Mouse (Mus musculus) megakaryocyte, embryonic 14.5 days (primary cell): ENCODE measurements around the gene Naa15. TPM values are rescaled to one million over a fixed set of nuclear protein-coding genes. Genes with fewer than 3 reads are reported as not detected.
A peak's percentile ranks its signal among the peaks of the same experiment; 100 is the strongest.

Experiments used
- H3K27me3 ChIP-seq: replicated peaks from 2 replicates; pipeline ENCODE3; 2012; ENCODE audit warnings: inconsistent platforms
- H3K36me3 ChIP-seq: replicated peaks from 2 replicates; pipeline ENCODE3; 2012; ENCODE audit warnings: low read length, inconsistent platforms, mixed read lengths
- H3K4me1 ChIP-seq: 2 replicates; pipeline ENCODE4 v1.6.1; 2012; ENCODE audit warnings: inconsistent platforms
- H3K4me3 ChIP-seq: replicated peaks from 2 replicates; pipeline ENCODE3; 2012; ENCODE audit warnings: moderate library complexity, mild to moderate bottlenecking, inconsistent platforms
- H3K9me3 ChIP-seq: 2 replicates; pipeline ENCODE4 v1.6.1; 2012; ENCODE audit warnings: inconsistent platforms
- FLI1 ChIP-seq: IDR thresholded peaks from 2 replicates; pipeline ENCODE4 v1.6.1; 2012; ENCODE audit warnings: low read length, inconsistent platforms, mixed read lengths
- GATA1 ChIP-seq: IDR thresholded peaks from 3 replicates; pipeline ENCODE4 v1.6.1; 2012; ENCODE audit warnings: mixed read lengths, low read length, inconsistent platforms, borderline replicate concordance
- polyA plus RNA-seq: library from polyadenylated mRNA; stranded (reverse); fragments of >175 nt; gene quantifications from 2 replicates; pipeline ENCODE4 v1.2.3, GENCODE M21; 2012; ENCODE audit warnings: low replicate concordance; ENCODE audit not compliant: insufficient read depth

Gene Naa15
- polyA plus RNA-seq, 1 experiment = 10.5 TPM

- TF ChIP-seq GATA1 = no peak
- TF ChIP-seq FLI1 = no peak
- no peaks in the 10 kb centered on the region for H3K36me3 ChIP-seq
- H3K4me3 ChIP-seq = no peak overlapping the region
- no peaks in the 10 kb centered on the region for H3K9me3 ChIP-seq
- H3K27me3 ChIP-seq = peaks cover 17% of the 10 kb centered on the region
- H3K4me1 ChIP-seq = peaks cover 4% of the 10 kb centered on the region
Measured at GRCm38 (mm10) chr3:51505465-51505864, 90.5 kb downstream of the Naa15 start.

DNA sequence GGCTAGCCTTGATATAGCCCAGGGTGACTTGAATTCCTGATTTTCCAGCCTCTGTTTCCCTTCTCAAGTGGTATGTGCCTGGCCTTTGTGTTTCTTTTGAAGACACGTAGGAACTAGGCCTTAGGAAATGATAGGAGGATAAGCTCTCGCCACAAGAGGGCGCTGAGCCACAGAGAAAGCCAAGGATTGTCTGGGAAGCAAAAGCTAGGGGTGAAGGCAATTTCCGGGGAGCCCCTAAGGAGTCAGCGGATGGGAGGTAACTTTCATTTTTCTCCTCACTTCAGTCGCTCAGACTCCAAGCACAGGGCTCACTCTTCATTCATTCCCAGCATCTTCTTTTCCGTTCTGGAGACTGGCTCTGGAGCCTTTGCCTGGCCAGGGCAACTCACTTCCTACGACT is 96.0 kb downstream of the Naa15 start:
- no peaks in the 10 kb centered on the region for H3K9me3 ChIP-seq
- peaks cover 17% of the 10 kb centered on the region for H3K36me3 ChIP-seq
- H3K27me3 ChIP-seq = peaks cover 5% of the 10 kb centered on the region
- TF ChIP-seq GATA1 = no peak
- TF ChIP-seq FLI1 = no peak
- H3K4me1 ChIP-seq = peaks cover 26% of the 10 kb centered on the region
- peak overlapping the region; percentile 87 for H3K4me3 ChIP-seq

DNA sequence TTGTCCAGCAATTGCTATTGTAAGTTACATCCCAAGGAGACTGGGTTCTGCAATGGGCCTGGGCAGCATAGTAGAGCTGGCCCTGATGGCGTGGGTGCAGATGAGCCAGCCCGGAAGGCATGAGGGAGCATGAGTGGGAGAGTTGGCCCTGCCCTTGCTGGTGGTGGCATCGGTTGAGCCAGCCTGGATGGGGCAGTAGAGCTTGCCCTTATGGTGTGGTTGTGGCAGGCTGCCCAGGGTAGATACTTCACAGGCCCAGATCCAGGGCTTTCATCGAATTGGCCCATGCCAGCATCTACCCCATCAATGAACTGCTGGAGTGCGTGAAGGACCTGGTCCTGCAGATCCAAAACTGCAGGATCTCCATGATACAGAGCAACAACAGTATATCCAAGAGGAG is 97.0 kb downstream of the Naa15 start:
- peaks cover 26% of the 10 kb centered on the region for H3K4me1 ChIP-seq
- H3K4me3 ChIP-seq = no peak overlapping the region
- no peak for TF ChIP-seq GATA1
- TF ChIP-seq FLI1 = no peak
- no peaks in the 10 kb centered on the region for H3K9me3 ChIP-seq
- peaks cover 3% of the 10 kb centered on the region for H3K27me3 ChIP-seq
- peaks cover 25% of the 10 kb centered on the region for H3K36me3 ChIP-seq

GRCm38 (mm10) chr3:51517467-51517866 is 102.5 kb downstream of the Naa15 start:
- peaks cover 46% of the 10 kb centered on the region for H3K4me1 ChIP-seq
- H3K36me3 ChIP-seq = peaks cover 70% of the 10 kb centered on the region
- H3K4me3 ChIP-seq = no peak overlapping the region
- no peaks in the 10 kb centered on the region for H3K9me3 ChIP-seq
- no peak for TF ChIP-seq GATA1
- TF ChIP-seq FLI1 = no peak
- H3K27me3 ChIP-seq = no peaks in the 10 kb centered on the region

DNA sequence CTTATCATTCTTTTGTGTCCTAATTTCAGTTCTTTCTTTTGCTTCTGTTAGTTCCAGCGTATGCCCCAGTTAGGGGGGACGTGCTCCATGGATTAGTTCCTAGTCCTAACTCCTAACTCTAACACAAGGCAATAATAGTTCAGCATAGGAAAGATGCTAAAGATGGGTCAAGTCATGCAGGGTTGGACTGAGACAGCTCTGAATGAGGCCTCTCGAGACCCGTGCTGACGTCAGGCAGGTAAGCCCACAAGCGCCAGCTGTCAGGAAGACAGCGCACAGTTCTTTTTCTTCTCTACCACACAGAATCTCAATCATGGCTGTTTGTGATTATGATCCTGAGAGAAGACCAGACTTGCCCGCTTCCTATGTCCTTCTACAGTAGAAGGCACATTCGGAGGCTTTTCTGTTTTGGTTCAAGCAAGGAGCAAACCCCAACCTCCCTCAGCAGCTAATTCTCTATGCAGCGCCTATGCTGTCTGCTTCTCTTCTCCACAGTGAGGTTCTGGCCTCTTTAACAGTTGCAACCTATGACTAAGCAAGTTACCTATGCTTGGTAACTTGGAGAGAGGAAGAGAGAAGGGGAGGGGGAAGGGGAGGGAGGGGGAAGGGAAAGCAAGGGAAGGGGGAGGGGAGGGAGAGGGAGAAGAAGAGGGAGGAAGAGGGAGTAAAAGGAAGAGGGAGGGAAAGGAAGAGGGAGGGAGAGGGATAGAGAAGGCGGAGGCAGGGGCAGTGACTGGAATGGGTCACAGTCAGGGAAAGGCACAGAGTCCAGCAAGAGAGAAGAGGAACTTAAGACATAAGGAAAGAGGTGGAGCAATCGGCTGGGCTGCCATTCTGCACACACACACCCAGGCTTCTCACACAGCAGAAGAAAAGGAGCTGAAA is 103.2 kb downstream of the Naa15 start:
- Histone ChIP-seq H3K9me3 (no peaks in the 10 kb centered on the region), H3K4me3 (peak overlapping the region; percentile 87), H3K27me3 (no peaks in the 10 kb centered on the region), H3K4me1 (peaks cover 46% of the 10 kb centered on the region), H3K36me3 (peaks cover 74% of the 10 kb centered on the region)
- TF ChIP-seq FLI1 (no peak), GATA1 (no peak)

DNA sequence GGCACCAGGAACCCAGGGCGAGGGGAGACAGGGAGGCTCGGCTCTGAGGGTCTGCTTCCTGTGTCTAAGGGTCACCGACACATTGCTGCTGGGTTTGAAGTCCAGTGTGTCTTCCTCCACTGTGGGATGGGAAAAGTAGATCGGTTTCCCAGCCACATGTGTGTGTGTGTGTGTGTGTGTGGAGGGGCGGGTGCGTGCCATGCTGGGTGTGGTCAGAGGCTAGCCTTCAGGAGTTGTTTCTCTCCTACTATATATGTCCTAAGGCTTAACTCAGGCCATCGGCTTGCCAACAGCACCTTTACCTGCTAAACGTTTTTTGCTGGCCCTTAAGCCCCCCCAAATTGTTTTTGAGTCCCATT is 103.8 kb downstream of the Naa15 start:
- peak overlapping the region; percentile 87 for H3K4me3 ChIP-seq

GRCm38 (mm10) chr3:51521262-51521661 is 106.3 kb downstream of the Naa15 start:
- no peak for TF ChIP-seq GATA1
- no peak for TF ChIP-seq FLI1
- H3K36me3 ChIP-seq = peaks cover 93% of the 10 kb centered on the region

More for the DNA sequence above, 103.8 kb downstream of the Naa15 start:
- no peaks in the 10 kb centered on the region for H3K27me3 ChIP-seq
- peaks cover 79% of the 10 kb centered on the region for H3K36me3 ChIP-seq
- H3K9me3 ChIP-seq = no peaks in the 10 kb centered on the region
- TF ChIP-seq FLI1 = no peak
- TF ChIP-seq GATA1 = no peak
- peaks cover 44% of the 10 kb centered on the region for H3K4me1 ChIP-seq

DNA sequence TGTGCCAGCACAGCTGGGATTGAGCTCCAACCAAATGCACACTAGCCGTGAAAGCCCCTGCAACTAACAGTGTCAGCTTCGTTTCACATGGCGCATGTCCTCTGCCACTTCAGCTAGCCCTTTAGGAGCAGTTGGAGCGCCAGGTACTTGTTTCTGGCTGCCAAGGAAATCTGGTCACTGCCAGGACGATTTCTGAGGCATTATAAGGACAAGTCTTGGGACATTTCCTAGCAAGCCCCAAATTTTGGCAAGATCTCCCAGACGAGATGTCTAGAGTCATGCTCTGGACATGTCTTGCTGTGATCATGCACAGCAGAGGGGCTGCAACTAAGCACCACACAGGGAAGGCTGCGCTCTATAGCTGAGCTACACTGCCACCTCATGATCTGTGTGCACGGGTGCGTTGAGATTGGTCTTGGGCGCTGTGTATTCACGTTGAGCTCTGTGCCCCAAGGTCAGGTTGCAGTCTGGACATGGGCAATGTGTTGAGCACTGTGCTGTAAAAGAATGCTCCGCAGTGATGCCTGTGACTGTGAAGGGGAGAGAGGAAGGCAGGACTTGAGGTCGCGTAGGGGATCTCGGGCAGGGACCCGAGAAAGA is 110.3 kb downstream of the Naa15 start:
- Histone ChIP-seq H3K4me1 (peaks cover 9% of the 10 kb centered on the region; the same call in 1 of the 2 replicates), H3K9me3 (no peaks in the 10 kb centered on the region), H3K27me3 (no peaks in the 10 kb centered on the region), H3K4me3 (no peak overlapping the region), H3K36me3 (peaks cover 98% of the 10 kb centered on the region)
- TF ChIP-seq FLI1 = no peak
- no peak for TF ChIP-seq GATA1

More at GRCm38 (mm10) chr3:51521262-51521661, 106.3 kb downstream of the Naa15 start:
- H3K9me3 ChIP-seq = no peaks in the 10 kb centered on the region
- H3K4me3 ChIP-seq = no peak overlapping the region
- no peaks in the 10 kb centered on the region for H3K27me3 ChIP-seq
- H3K4me1 ChIP-seq = peaks cover 39% of the 10 kb centered on the region

Other genes with a start within 250 kb of the Naa15 start
- gene Noct, start 190.7 kb upstream of the Naa15 start, polyA plus RNA-seq = 4.9 and 9.6 TPM in 2 replicates
- 1.5 and 8.7 TPM in 2 replicates for gene Elf2, start 74.5 kb upstream of the Naa15 start, polyA plus RNA-seq
- gene Mgarp, start 18.4 kb upstream of the Naa15 start, polyA plus RNA-seq = 6.5 TPM in 1 of 2 replicates, not detected in the other
- 15.6 and 41.0 TPM in 2 replicates for gene Ndufc1, start 6.2 kb upstream of the Naa15 start, polyA plus RNA-seq
- 2.7 and 6.3 TPM in 2 replicates for gene Rab33b, start 68.8 kb downstream of the Naa15 start, polyA plus RNA-seq
- gene Setd7, start 145.7 kb downstream of the Naa15 start, polyA plus RNA-seq = 4.2 and 5.0 TPM in 2 replicates
- gene Mgst2, start 245.2 kb downstream of the Naa15 start, polyA plus RNA-seq = 1.1 TPM in 1 of 2 replicates, not detected in the other